Mouse (Mus musculus) megakaryocyte-erythroid progenitor cell, adult 5 weeks (primary cell): Measurements from ENCODE around the gene Plekhs1. TPM values are rescaled to one million over a fixed set of nuclear protein-coding genes. Genes with fewer than 3 reads are reported as not detected.

Experiments used
- polyA plus RNA-seq: library from polyadenylated mRNA; stranded (reverse); fragments of >175 nt; gene quantifications from 2 replicates; pipeline ENCODE4 v1.2.3, GENCODE M21; 2012

Plekhs1 gene
- 0.05 TPM in 1 of 2 replicates, not detected in the other for polyA plus RNA-seq

DNA sequence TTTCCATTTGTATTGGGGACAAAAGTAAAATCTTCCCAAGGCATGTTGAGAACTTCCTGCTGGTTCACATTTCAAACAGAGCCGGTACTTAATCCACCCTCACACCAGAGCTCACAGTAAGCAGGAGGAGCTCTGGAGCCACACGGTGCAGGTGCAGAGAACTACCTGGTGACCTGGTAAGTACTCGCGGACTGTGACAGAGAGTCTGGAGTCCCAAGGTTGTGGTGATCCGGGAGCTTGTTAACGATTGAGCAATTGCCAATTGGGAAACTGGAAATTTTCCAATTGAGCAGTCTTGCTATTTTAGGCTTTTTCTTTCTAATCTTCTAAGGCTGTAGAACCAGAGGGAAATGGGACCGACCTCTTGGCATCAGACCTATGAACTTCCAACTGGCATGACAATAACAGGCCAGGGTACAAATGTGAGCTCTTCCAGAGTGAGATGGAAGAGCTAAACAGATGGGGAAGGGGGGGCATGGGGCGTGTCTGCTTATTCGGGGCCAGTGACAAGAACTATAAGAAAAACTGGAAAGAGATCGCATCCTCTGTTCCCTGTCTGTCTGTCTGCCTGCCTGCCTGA lies at the start of gene Plekhs1:
Gene Plekhs1 (plus strand): TSS at position 119 of the 580 bp plus-strand sequence.

Other genes with a start within 250 kb of the Plekhs1 start
- not detected in 2 replicates for gene Habp2, start 174.5 kb upstream of the Plekhs1 start, polyA plus RNA-seq
- gene Nrap, start 71.6 kb upstream of the Plekhs1 start, polyA plus RNA-seq = 0.38 and 0.62 TPM in 2 replicates
- gene Casp7, start 64.5 kb upstream of the Plekhs1 start, polyA plus RNA-seq = 11.0 and 11.1 TPM in 2 replicates
- gene Dclre1a, start 86.6 kb downstream of the Plekhs1 start, polyA plus RNA-seq = 1.8 and 2.5 TPM in 2 replicates
- gene Nhlrc2, start 86.6 kb downstream of the Plekhs1 start, polyA plus RNA-seq = 6.7 and 7.6 TPM in 2 replicates